Mouse (Mus musculus): ENCODE measurements around the gene Ripk3. TPM values are rescaled to one million over a fixed set of nuclear protein-coding genes. Genes with fewer than 3 reads are reported as not detected.
A peak's percentile ranks its signal among the peaks of the same experiment; 100 is the strongest.

The Ripk3 gene
- total RNA-seq (2017) = 33.0 and 43.3 TPM in 2 replicates

DNA sequence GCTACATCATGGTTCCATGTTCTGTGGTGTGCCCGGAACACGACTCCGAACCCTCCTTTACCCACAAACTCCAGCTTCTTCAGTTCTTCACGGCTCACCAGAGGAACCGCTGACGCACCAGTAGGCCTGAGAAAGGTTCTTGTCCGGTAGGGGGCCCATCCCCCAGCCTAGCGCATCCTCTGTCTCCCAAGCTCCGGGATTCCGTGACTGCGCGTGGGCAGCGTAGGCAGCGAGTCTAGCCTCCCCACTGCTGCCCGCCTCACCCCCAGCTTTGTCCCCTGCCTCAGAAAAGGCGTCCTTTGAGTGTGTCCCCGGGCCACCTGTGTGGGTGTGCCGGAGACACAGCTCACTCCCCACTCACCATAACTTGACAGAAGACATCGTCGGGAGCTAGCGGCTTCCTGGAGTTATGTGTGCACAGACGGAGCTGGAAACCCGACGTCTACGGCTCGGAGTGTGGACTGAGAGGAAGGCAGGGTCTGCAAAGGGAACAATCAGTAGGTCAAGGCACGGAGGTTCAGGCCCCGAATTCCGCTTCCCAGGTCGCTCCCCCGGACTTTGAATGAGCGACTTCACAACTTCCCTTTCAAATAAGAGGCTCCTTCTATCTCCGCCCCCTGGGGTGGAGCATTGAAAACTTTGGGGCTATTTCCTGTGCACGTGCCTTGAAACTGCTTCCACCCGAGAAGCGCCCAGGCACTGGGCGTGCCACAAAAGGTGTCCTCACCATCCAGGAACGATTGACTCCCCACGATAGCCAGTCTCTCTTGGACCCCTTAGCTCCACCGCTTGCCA is at the start of gene Ripk3:
Ripk3 (minus strand) TSS at position 610 of the 795 bp plus-strand sequence.
- ATAC-seq (replicated peaks; ENCODE audit: low read depth, poor library complexity, severe bottlenecking) = peak; percentile 94

DNA sequence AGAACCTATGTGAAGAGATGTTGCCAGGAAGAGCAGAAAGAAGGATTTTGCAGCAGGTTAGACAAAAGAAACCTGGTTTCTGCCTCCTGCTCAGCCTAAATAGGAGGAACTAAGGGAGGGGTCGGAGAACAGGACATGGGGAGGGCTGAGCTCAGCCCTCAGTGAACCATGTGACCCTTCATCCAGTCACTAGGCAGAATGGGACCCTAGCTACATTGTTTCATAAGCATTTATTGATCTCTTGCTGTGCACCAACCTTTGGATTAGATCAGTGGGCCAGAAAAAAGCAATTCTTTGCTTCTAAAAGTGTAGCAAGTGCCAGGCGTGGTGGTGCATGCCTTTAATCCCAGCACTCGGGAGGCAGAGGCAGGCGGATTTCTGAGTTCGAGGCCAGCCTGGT is 49.6 kb upstream of the Ripk3 start:
- ATAC-seq (replicated peaks; ENCODE audit: low read depth, poor library complexity, severe bottlenecking) = no peak

DNA sequence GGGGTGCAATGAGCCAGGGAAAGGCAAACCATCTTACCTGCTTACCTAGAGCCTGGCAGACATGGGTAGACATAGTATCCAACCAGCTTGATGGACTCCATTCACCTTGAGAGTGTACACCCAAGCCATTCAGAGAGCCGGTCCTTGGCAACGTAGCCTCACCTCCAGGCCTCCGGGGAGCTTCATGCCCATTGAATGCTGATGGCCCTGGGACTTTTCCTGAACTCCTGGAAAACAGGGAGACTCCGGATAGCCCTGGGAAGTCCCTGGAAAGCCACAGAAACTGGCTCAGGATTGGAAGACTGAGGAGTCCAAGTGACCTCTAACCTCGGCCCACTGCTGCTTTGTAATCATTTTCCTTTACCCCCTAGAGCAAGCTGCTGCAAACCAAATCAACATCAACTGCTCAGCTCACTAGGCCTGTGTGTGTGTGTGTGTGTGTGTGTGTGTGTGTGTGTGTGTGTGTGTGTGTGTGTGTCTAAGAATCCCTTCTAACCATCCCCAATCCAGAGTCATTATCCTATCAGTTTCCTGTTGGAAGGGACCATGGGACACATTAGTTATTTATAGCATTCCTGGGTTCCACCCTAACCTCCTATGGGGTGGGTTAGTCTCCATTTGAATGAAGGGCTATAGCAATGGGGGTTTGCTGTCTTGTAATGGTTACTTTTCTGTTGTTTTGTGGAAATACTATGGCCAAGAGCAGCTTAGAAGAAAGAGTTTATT is 46.3 kb upstream of the Ripk3 start:
- no peak for ATAC-seq (replicated peaks; ENCODE audit: low read depth, poor library complexity, severe bottlenecking)

DNA sequence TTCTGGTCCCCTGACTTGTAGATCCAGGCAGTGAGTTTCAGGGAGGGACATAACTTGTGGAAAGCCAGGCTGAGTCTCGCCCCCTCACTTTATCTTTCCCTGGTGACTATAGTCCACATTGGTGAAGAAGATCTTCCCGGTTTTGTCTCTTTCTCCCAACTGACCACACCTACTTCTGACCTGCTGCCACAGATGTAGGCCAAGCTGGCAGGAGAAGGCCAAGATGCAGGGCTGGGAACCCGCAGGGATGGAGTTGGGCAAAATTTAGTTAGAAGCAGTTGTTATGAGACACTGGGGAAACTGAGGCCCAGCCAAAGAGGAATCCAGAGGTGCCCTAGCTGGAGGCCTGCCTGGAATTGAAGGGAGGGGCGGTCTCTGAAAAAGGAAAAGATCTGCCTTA is 44.5 kb upstream of the Ripk3 start:
- no peak for ATAC-seq (replicated peaks; ENCODE audit: low read depth, poor library complexity, severe bottlenecking)

DNA sequence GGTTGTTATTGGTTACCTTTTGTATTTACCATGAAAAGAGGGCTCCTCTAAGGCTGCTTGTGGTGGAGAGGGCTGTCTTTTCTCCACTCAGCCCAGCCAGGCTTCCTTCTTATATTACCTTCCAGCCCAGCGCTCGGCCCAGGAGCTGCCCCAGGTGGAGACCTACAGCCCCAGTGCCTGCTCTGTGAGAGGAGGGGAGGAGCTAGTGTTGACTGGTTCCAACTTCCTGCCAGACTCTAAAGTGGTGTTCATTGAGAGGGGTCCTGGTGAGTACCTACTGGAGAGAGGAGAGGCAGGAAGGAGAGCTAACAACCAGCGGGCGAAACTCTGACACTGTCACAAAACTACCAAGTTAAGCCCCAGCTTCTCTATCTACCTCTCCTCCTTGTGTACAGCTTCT is 41.7 kb upstream of the Ripk3 start:
- ATAC-seq (replicated peaks; ENCODE audit: low read depth, poor library complexity, severe bottlenecking) = no peak

DNA sequence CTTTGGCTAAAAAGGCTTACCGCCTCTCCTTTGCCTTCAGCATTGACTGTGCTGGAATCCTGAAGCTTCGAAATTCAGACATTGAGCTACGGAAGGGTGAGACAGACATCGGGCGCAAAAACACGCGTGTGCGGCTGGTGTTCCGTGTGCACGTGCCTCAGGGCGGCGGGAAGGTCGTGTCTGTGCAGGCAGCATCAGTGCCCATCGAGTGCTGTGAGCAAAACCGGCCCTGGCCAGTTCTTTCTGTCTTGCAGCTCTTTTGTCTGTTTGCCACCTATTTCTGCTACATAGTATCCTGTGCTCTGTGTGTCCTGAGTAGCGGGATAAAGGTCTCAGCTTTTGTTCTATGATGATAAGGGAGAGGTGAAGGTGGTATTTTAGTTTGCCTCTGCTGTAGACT is 41.2 kb upstream of the Ripk3 start:
- no peak for ATAC-seq (replicated peaks; ENCODE audit: low read depth, poor library complexity, severe bottlenecking)

DNA sequence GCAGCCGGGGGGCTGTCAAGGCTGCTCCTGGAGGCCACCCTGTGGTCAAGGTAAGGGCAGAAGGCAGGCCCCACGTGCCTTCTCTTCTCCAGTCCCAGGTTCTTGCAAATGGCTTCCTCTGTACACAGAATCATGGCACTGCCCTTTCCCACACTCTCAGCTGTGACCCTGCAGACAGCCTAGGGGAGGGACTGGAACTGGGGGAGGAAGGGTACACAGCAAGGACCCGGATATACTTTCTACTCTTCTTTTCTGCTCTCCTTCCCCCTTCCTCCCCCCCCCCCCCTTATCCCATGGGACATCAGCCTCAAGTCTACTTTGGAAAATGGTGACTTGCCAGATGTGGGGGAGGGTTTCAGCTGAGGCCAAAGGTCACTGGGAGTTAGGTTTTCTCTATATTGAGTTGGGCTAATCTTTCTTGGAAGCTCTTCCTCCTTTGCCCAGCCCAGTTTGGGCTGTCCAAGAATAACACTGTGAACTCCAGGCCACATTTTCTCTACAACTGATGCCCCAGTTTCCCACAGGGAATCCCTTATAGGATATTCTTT is 40.1 kb upstream of the Ripk3 start:
- ATAC-seq (replicated peaks; ENCODE audit: low read depth, poor library complexity, severe bottlenecking) = no peak

DNA sequence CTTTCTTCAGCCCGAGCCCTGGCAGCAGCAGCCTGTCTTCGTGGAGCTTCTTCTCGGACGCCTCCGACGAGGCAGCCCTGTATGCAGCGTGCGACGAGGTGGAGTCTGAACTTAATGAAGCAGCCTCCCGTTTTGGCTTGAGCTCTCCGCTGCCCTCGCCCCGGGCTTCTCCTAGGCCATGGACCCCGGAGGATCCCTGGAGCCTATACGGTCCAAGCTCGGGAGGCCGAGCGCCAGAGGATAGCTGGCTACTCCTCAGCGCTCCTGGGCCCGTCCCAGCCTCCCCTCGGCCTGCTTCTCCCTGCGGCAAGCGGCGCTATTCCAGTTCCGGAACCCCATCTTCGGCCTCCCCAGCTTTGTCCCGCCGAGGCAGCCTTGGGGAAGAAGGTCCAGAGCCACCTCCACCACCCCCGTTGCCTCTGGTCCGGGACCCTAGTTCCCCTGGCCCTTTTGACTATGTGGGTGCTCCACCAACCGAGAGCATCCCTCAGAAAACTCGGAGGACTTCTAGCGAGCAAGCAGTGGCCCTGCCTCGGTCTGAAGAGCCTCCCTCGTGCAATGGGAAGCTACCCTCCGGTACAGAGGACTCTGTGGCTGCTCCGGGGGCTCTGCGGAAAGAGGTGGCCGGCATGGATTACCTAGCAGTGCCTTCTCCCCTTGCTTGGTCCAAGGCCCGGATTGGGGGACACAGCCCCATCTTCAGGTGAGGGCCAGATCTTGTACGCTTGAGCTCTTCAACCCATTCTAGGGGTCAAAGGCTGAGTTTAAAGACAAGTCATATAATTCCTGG is 38.1 kb upstream of the Ripk3 start:
- ATAC-seq (replicated peaks; ENCODE audit: low read depth, poor library complexity, severe bottlenecking) = no peak

DNA sequence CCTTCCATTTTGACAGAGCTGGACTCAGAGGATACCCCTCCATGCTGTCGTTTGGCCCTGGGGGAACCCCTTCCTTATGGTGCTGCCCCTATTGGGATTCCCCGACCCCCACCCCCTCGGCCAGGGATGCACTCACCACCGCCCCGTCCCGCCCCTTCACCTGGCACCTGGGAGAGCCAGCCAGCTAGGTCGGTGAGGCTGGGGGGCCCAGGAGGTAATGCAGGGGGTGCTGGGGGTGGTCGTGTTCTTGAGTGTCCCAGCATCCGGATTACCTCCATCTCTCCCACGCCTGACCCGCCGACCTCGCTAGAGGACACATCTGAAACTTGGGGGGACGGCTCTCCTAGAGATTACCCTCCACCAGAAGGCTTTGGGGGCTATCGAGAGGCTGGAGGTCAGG is 37.5 kb upstream of the Ripk3 start:
- no peak for ATAC-seq (replicated peaks; ENCODE audit: low read depth, poor library complexity, severe bottlenecking)

DNA sequence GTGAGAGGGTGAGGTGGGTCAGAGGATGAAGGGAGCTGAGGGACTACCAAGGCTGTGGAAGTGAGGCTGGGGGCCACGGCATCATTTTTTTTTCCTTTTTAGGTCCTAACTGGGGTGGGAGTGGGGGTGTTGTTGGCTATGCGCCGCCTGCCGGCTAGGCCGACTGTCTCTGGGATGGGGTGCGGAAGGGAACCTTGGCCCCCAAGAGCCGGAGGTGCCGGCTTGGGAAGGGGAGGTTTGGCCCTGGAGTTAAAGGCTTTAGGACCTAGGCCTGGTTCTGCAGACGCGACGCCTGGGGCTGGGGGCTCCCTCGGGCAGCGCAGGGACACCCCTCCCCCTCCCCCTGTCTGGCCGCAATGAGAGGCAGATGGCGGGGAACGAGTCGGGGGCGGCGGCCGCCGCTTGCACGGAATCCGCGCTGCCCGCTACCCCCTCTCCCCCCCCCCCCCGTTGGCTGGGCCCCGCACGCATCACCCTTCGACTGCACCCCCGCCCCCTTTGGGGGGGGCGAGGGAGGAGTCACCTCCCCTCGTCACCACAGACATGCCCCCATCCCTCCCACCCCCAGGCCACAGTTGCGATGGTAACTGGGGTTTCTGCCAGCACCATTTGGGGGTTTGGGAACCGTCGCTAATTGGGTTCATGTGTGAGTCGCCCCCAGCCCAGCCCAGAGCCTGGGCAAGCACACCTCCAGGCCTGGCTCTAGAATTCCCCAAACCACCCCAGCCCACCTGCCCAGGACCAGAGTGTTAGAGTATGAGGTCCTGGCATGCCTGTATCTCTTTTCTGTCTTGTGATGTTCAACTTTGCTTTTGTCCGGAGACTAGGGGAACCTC is 36.8 kb upstream of the Ripk3 start:
- ATAC-seq (replicated peaks; ENCODE audit: low read depth, poor library complexity, severe bottlenecking) = no peak

DNA sequence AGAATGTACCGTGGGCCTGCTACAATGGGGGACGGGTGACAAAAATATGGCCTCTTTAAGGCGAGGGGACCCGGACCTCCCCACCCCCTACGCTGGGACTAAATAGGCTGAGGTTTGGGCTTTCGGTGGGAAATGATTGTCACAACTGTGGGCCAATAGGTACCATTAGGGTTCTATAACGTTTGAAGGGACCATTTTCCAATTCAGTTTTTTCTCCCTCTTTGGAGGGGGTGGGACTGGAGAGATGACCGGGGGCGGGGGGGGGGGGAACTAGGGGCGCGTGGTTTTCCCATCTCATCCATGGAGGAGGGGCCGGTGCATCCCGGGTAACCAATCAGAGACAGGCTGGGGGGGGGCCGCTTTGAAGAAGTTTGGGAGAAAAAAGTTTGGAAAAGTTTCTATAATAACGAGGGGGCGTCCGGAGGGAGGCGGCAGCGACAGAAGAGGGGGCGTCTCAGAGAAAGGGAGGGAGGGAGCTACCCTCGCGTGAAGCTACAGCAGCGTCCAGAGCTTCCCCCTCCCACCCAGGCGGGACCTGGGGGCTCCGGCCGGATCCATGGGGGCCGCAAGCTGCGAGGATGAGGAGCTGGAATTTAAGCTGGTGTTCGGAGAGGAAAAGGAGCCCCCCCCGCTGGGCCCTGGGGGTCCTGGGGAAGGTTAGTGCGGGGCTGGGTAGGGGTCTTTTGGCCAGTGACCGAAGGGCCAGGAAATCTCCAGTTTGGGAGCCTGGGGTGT is 36.0 kb upstream of the Ripk3 start:
- ATAC-seq (replicated peaks; ENCODE audit: low read depth, poor library complexity, severe bottlenecking) = no peak

DNA sequence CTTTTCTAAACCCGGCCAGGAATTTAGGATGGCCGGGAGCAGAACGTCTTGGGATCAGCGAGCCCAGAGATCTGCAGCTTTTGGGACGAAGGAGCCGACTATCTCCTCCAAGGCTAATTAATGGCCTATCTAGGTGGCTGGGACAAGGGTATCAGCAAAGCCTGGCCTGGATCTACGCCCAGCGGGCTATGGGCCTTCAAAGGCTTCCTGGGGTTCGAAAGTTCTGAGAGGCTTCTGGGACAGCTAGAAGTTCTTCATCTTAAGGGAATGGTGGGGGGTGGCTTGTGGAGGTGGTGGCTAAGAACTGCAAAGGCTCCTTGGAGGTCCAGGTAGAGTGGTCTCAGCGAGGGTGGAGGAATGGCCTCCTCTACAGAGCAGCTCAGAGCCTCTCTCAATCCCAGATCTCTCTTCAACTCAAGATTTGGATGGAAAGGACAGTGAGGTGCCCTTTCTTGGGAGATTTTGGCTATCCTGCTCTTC is 35.4 kb upstream of the Ripk3 start:
- no peak for ATAC-seq (replicated peaks; ENCODE audit: low read depth, poor library complexity, severe bottlenecking)

DNA sequence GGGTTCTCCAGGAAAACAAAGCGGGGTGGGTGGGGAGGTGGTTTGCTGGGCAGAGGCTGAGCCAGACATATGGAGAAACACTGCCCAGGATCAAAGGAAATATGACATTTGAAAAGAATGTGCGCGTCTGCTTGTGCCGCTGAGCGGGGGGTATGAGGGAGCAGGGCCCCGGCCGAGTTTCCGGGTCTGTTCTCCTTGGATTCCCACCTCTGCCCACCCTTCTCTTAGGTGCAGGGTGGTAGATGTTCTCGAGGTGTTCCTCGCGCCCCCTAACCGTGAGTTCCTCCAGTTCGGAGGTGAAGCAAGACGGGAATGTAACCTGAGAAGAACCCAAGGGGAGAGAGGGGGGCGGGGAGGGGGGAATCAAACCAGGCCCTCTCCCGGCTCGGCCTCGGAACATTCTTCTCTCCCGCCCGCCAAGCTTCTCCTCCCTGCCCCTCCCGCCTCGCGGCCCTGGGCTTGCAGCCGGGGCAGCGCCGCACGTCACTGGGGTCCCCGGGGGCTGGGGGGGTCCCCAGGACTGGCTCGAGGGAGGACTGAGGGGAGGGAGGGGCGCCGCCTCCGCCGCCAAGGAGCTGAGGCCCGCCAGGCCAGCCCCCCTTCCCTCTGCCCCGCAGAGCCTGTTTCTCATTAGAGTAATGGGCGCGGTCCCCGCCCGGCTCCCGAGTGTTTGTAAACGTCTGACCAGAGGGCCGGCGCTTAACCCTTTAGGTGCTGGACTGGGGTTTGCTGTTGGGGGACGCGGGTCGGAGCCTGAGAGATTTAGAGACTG is 34.5 kb upstream of the Ripk3 start, which contains the start of gene Nfatc4:
Nfatc4 (plus strand) TSS at position 154 of the 772 bp plus-strand sequence.
- 0 out of 2 replicates have a peak, but pooled peaks have one; percentile 12 for ATAC-seq (replicated peaks; ENCODE audit: low read depth, poor library complexity, severe bottlenecking)

DNA sequence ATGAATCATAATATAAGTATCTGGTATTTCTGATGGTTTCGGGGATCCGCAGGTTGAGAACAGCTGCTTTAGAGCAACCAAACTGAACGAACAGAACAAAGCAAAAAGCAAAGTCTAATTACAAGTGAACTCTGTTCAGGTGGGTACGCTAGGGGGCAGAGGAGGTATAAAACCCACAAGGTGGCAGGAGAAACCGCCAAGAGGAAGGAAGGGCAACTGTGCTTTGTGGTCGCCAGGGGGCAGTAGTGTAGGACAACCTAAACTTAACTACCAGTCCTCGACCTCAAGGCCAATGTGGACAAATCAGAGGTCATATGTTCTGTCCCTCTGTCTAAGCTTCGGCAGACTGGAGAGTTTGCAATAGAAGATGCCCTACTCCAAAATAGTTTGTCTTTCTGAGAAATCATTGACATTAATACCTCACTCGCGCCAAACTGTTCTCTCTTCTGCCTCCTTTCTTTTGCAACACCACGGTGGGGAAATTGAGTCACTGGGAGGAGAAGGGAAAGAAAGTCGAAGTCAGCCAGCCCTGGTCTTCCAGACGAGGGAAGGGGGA is 33.8 kb upstream of the Ripk3 start:
- ATAC-seq (replicated peaks; ENCODE audit: low read depth, poor library complexity, severe bottlenecking) = peak; percentile 91

DNA sequence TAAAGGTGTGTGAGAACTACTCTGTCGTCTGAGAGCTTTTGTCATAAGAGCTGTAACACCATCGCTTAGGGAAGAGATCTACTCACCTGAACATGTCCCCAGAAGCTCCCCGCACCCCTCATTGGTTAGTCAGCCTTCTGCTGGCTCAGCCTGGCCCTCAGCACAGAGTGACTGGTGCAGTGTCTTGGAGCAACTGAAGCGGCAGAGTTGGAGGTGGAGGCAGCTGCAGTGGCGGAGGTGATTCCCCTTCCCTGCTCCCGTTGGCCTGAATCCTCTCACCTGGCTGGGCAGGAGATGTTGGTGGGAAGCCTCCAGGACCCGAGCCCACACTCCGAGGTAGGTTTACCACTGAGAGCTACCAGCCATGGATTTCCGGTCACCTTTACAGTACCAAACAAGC is 31.9 kb upstream of the Ripk3 start:
- no peak for ATAC-seq (replicated peaks; ENCODE audit: low read depth, poor library complexity, severe bottlenecking)

DNA sequence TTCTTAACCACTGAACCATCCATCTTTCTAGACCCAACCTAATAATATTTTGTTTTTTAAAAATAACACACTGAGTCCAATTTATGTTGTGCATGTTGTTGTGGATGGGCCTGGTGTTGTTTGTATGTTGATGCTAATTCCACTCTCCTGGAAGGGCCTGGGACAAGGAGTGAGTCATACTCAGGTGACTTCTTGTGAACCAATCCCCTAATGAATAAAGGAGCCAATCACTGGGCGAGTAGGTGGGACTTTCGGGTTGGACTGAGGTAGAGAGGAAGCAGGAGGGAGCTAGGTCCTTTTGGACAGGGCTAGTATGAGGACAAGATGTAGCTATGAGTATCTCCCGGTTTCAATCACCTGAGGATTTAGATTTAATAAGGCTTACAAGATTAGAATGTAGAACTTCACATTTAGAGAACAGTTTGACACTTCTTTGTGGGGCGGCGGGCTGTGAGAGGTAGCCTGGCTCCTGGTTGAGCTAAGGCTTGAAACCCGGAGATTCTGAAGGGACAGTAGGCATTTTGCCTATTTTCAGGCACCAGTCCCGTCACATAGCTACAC is 31.3 kb upstream of the Ripk3 start:
- ATAC-seq (replicated peaks; ENCODE audit: low read depth, poor library complexity, severe bottlenecking) = no peak

DNA sequence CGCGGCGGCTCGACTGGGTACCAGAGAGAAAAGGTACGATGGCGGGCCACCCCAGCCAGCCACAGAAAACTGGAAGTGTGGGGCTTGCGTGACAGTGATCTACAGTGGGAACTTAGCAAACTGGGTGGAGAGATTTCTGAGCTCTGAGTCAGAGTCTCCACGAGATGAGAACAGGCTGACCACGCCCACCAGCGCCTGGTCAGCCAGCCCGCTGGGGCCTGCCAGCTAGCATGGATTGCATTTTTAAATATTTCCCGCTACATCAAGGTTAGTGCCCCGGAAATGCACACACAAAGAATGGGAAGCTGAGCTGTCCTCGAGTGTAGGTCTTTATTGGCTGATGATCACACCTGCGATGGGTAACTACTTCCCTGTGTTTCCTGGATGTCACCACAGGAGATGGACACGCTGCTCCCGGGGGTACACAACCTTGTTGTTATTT is 26.7 kb upstream of the Ripk3 start:
- peak; percentile 18; the same call in 1 of the 2 replicates for ATAC-seq (replicated peaks; ENCODE audit: low read depth, poor library complexity, severe bottlenecking)
